In genomic region chr5:92278942-92279537, GRCm38 (mm10) we compare ENCODE assay signal across 9 mouse cellular contexts. TPM values are rescaled to one million over a fixed set of nuclear protein-coding genes. Genes with fewer than 3 reads are reported as not detected.
DNase-seq lines count a peak whose midpoint lies in the region; ATAC-seq lines count a peak whose summit lies in the region.
"Had no signal": no experiment of that assay in that cellular context is flagged by ENCODE, and none has a peak within 500 bp of the region (broad histone marks: within the 10 kb centered on the region; RNA-seq: fewer than 3 reads in every experiment).

No protein-coding gene starts in this region.

- no peak for ATAC-seq in forebrain, embryonic 14.5 days
- no peak for ATAC-seq in neural tube, embryonic 12.5 days (ENCODE audit: low FRiP score, low read depth)
- ATAC-seq in midbrain, embryonic 12.5 days (ENCODE audit: low FRiP score, low read depth), result no peak
- no peak for ATAC-seq in activated CD4-positive, CD25-positive, alpha-beta regulatory T cell, adult 4 months

- H3K9me3 ChIP-seq in forebrain, embryonic 10.5 days, result no peaks in the 10 kb centered on the region
- H3K9me3 ChIP-seq in forebrain, embryonic 14.5 days (replicated peaks; ENCODE audit: control insufficient read depth, low read length), result no peaks in the 10 kb centered on the region
- no peaks in the 10 kb centered on the region for H3K9me3 ChIP-seq in neural tube, embryonic 12.5 days
- no peaks in the 10 kb centered on the region for H3K9me3 ChIP-seq in midbrain, embryonic 12.5 days

- no peak overlapping the region for H3K9ac ChIP-seq in forebrain, embryonic 14.5 days (ENCODE audit: low read length)
- H3K9ac ChIP-seq in neural tube, embryonic 12.5 days, result no peak overlapping the region
- 0 out of 2 replicates have a peak overlapping the region, but pooled peaks have one; percentile 57 for H3K9ac ChIP-seq in midbrain, embryonic 12.5 days (replicated peaks)

- H3K4me3 ChIP-seq in forebrain, embryonic 10.5 days, result peak overlapping the region; percentile 81; the same call in 1 of the 2 replicates
- H3K4me3 ChIP-seq in forebrain, embryonic 14.5 days (ENCODE audit: low read depth, low read length), result no peak overlapping the region
- H3K4me3 ChIP-seq in neural tube, embryonic 12.5 days, result no peak overlapping the region
- H3K4me3 ChIP-seq in midbrain, embryonic 12.5 days, result no peak overlapping the region

- no peak overlapping the region for H3K27ac ChIP-seq in forebrain, embryonic 10.5 days
- no peak overlapping the region for H3K27ac ChIP-seq in forebrain, embryonic 14.5 days (ENCODE audit: low read depth, low read length)
- no peak overlapping the region for H3K27ac ChIP-seq in neural tube, embryonic 12.5 days
- H3K27ac ChIP-seq in midbrain, embryonic 12.5 days (replicated peaks), result no peak overlapping the region

- no peaks in the 10 kb centered on the region; the same call in 1 of the 2 replicates for H3K36me3 ChIP-seq in forebrain, embryonic 10.5 days (replicated peaks)
- no peaks in the 10 kb centered on the region for H3K36me3 ChIP-seq in forebrain, embryonic 14.5 days (ENCODE audit: control insufficient read depth, insufficient read depth, low read length)
- no peaks in the 10 kb centered on the region for H3K36me3 ChIP-seq in neural tube, embryonic 12.5 days
- no peaks in the 10 kb centered on the region for H3K36me3 ChIP-seq in midbrain, embryonic 12.5 days

- no peak overlapping the region for H3K4me2 ChIP-seq in forebrain, embryonic 14.5 days (ENCODE audit: low read length)
- H3K4me2 ChIP-seq in neural tube, embryonic 12.5 days (replicated peaks), result peak overlapping the region; percentile 91; the same call in 1 of the 2 replicates
- H3K4me2 ChIP-seq in midbrain, embryonic 12.5 days (replicated peaks), result 0 out of 2 replicates have a peak overlapping the region, but pooled peaks have one; percentile 88

- WGBS in forebrain, embryonic 10.5 days, result 86% methylated on average over 10 of the region's 10 CpGs
- WGBS in forebrain, embryonic 14.5 days, result 84% methylated on average over 10 of the region's 10 CpGs
- WGBS in neural tube, embryonic 12.5 days, result 87% methylated on average over 10 of the region's 10 CpGs
- 83% methylated on average over 10 of the region's 10 CpGs for WGBS in midbrain, embryonic 12.5 days

- no peak for DNase-seq in forebrain, embryonic 10.5 days (ENCODE audit: extremely low spot score, low spot score)
- no peak for DNase-seq in forebrain, embryonic 14.5 days (ENCODE audit: low spot score)
- DNase-seq in neural tube, embryonic 10.5 days (ENCODE audit: extremely low spot score, low spot score), result no peak
- DNase-seq in ovary, postnatal 36 days (ENCODE audit: low spot score), result no peak
- DNase-seq in urinary bladder, postnatal 4 days (ENCODE audit: low spot score in 2 of 2), result no peak

- peaks cover 17% of the 10 kb centered on the region for H3K4me1 ChIP-seq in forebrain, embryonic 10.5 days
- H3K4me1 ChIP-seq in forebrain, embryonic 14.5 days (ENCODE audit: control insufficient read depth, insufficient read depth, low read length), result no peaks in the 10 kb centered on the region
- H3K4me1 ChIP-seq in neural tube, embryonic 12.5 days, result no peaks in the 10 kb centered on the region
- H3K4me1 ChIP-seq in midbrain, embryonic 12.5 days, result peaks cover 11% of the 10 kb centered on the region

- H3K27me3 ChIP-seq in forebrain, embryonic 10.5 days (ENCODE audit: poor library complexity, severe bottlenecking), result peaks cover 23% of the 10 kb centered on the region
- no peaks in the 10 kb centered on the region for H3K27me3 ChIP-seq in forebrain, embryonic 14.5 days (replicated peaks; ENCODE audit: control insufficient read depth, insufficient read depth, low read length)
- no peaks in the 10 kb centered on the region for H3K27me3 ChIP-seq in neural tube, embryonic 12.5 days (replicated peaks)
- peaks cover 30% of the 10 kb centered on the region for H3K27me3 ChIP-seq in midbrain, embryonic 12.5 days

RNA-seq across cellular contexts. Expression of gene Naaa, which starts 1.1 kb away (rescaled TPM):
- polyA plus RNA-seq in forebrain, embryonic 10.5 days (2016; fragmentation: Nextera tagmentation; extraction: Ambion mirVana), result 2.6 and 3.3 TPM in 2 replicates
- 8.8 and 10.0 TPM in 2 replicates for polyA plus RNA-seq in forebrain, embryonic 14.5 days (2014; fragmentation: Nextera tagmentation; extraction: Ambion mirVana)
- 7.2 and 8.5 TPM in 2 replicates for polyA plus RNA-seq in neural tube, embryonic 12.5 days (2016; fragmentation: Nextera tagmentation; extraction: Ambion mirVana)
- 5.9 and 6.6 TPM in 2 replicates for polyA plus RNA-seq in midbrain, embryonic 12.5 days (2016; fragmentation: Nextera tagmentation; extraction: Ambion mirVana)
- polyA plus RNA-seq in activated CD4-positive, CD25-positive, alpha-beta regulatory T cell, adult 4 months (2017; shearing (Covaris generic)), result 10 to 100 TPM in 1 of 2 experiments, 1 to 10 TPM in 1; 9.2 to 11.5 TPM

RNA-seq across cellular contexts. Expression of gene Ppef2, which starts 23.0 kb away (rescaled TPM):
- polyA plus RNA-seq in forebrain, embryonic 10.5 days (2016; fragmentation: Nextera tagmentation; extraction: Ambion mirVana), result 0.23 TPM in 1 of 2 replicates, not detected in the other
- polyA plus RNA-seq in forebrain, embryonic 14.5 days (2014; fragmentation: Nextera tagmentation; extraction: Ambion mirVana), result 0.25 and 0.36 TPM in 2 replicates
- polyA plus RNA-seq in neural tube, embryonic 12.5 days (2016; fragmentation: Nextera tagmentation; extraction: Ambion mirVana), result 0.20 TPM in 1 of 2 replicates, not detected in the other
- polyA plus RNA-seq in midbrain, embryonic 12.5 days (2016; fragmentation: Nextera tagmentation; extraction: Ambion mirVana), result 0.19 and 0.21 TPM in 2 replicates
- polyA plus RNA-seq in activated CD4-positive, CD25-positive, alpha-beta regulatory T cell, adult 4 months (2017; shearing (Covaris generic)), result under 1 TPM; 0.15 to 0.34 TPM

RNA-seq across cellular contexts. Expression of gene Sdad1, which starts 31.2 kb away (rescaled TPM):
- 59.4 and 63.0 TPM in 2 replicates for polyA plus RNA-seq in forebrain, embryonic 10.5 days (2016; fragmentation: Nextera tagmentation; extraction: Ambion mirVana)
- 28.6 and 33.2 TPM in 2 replicates for polyA plus RNA-seq in forebrain, embryonic 14.5 days (2014; fragmentation: Nextera tagmentation; extraction: Ambion mirVana)
- 33.6 and 35.0 TPM in 2 replicates for polyA plus RNA-seq in neural tube, embryonic 12.5 days (2016; fragmentation: Nextera tagmentation; extraction: Ambion mirVana)
- polyA plus RNA-seq in midbrain, embryonic 12.5 days (2016; fragmentation: Nextera tagmentation; extraction: Ambion mirVana), result 38.0 and 43.3 TPM in 2 replicates
- 10 to 100 TPM; 37.7 to 41.4 TPM for polyA plus RNA-seq in activated CD4-positive, CD25-positive, alpha-beta regulatory T cell, adult 4 months (2017; shearing (Covaris generic))

RNA-seq across cellular contexts. Expression of gene Cxcl9, which starts 48.8 kb away (rescaled TPM):
- polyA plus RNA-seq in forebrain, embryonic 10.5 days (2016; fragmentation: Nextera tagmentation; extraction: Ambion mirVana), result not detected in 2 replicates
- not detected in 2 replicates for polyA plus RNA-seq in forebrain, embryonic 14.5 days (2014; fragmentation: Nextera tagmentation; extraction: Ambion mirVana)
- not detected in 2 replicates for polyA plus RNA-seq in neural tube, embryonic 12.5 days (2016; fragmentation: Nextera tagmentation; extraction: Ambion mirVana)
- polyA plus RNA-seq in midbrain, embryonic 12.5 days (2016; fragmentation: Nextera tagmentation; extraction: Ambion mirVana), result not detected in 2 replicates
- under 1 TPM in 1 of 2 experiments, not detected in 1; 0.20 TPM for polyA plus RNA-seq in activated CD4-positive, CD25-positive, alpha-beta regulatory T cell, adult 4 months (2017; shearing (Covaris generic))
- polyA plus RNA-seq: cortical plate, adult 2 months had no signal

RNA-seq across cellular contexts. Expression of gene Art3, which starts 52.6 kb away (rescaled TPM):
- polyA plus RNA-seq in forebrain, embryonic 10.5 days (2016; fragmentation: Nextera tagmentation; extraction: Ambion mirVana), result 0.48 and 1.2 TPM in 2 replicates
- 2.9 and 4.9 TPM in 2 replicates for polyA plus RNA-seq in forebrain, embryonic 14.5 days (2014; fragmentation: Nextera tagmentation; extraction: Ambion mirVana)
- polyA plus RNA-seq in neural tube, embryonic 12.5 days (2016; fragmentation: Nextera tagmentation; extraction: Ambion mirVana), result 9.0 and 9.7 TPM in 2 replicates
- polyA plus RNA-seq in midbrain, embryonic 12.5 days (2016; fragmentation: Nextera tagmentation; extraction: Ambion mirVana), result 2.6 TPM in 2 replicates
- polyA plus RNA-seq in activated CD4-positive, CD25-positive, alpha-beta regulatory T cell, adult 4 months (2017; shearing (Covaris generic)), result 1 to 10 TPM; 7.7 to 9.8 TPM
